Mouse (Mus musculus) limb, embryonic 12.5 days (tissue): ENCODE results near the gene Rft1. TPM values are rescaled to one million over a fixed set of nuclear protein-coding genes. Genes with fewer than 3 reads are reported as not detected.
A peak's percentile ranks its signal among the peaks of the same experiment; 100 is the strongest.
"Not testable (repeated sequence)": the region's sequence is repeated elsewhere in the genome, so short reads cannot be mapped to it uniquely, and the experiment has no call there.

Experiments
- ATAC-seq: fragments of 200-750 bp; cut with Nextera tagmentation; 2 replicates; pipeline ENCODE4 v1.8.0; 2017; ENCODE audit warnings: low read depth, moderate TSS enrichment; ENCODE audit not compliant: insufficient number of reproducible peaks, insufficient read depth, low FRiP score, low TSS enrichment
- H3K27ac ChIP-seq: fragments of 300-500 bp; sonication (generic); 2 replicates; pipeline ENCODE4 v1.5.1; 2016; ENCODE audit warnings: mild to moderate bottlenecking, moderate library complexity
- H3K27me3 ChIP-seq: fragments of 300-500 bp; sonication (generic); 2 replicates; pipeline ENCODE4 v1.6.1; 2016; ENCODE audit warnings: mild to moderate bottlenecking, moderate library complexity
- H3K36me3 ChIP-seq: fragments of 300-500 bp; sonication (generic); 2 replicates; pipeline ENCODE4 v1.6.1; 2016; ENCODE audit warnings: mild to moderate bottlenecking, moderate library complexity
- H3K4me1 ChIP-seq: fragments of 300-500 bp; sonication (generic); replicated peaks from 2 replicates; pipeline ENCODE4 v1.6.1; 2016
- H3K4me2 ChIP-seq: fragments of 300-500 bp; sonication (generic); 2 replicates; pipeline ENCODE4 v1.6.1; 2016; ENCODE audit warnings: mild to moderate bottlenecking, moderate library complexity
- H3K4me3 ChIP-seq: fragments of 300-500 bp; sonication (generic); replicated peaks from 2 replicates; pipeline ENCODE4 v1.5.1; 2016; ENCODE audit warnings: mild to moderate bottlenecking
- H3K9ac ChIP-seq: fragments of 300-500 bp; sonication (generic); replicated peaks from 2 replicates; pipeline ENCODE4 v1.6.1; 2016; ENCODE audit warnings: mild to moderate bottlenecking, moderate library complexity
- H3K9me3 ChIP-seq: fragments of 300-500 bp; sonication (generic); 2 replicates; pipeline ENCODE4 v1.6.1; 2016; ENCODE audit warnings: mild to moderate bottlenecking, moderate library complexity
- WGBS: fragments of 180-500 bp; shearing (Covaris S2); methylation state at CpG from one replicate; pipeline ENCODE4 v1.1.7; 2016; 5-methylcytosine and 5-hydroxymethylcytosine counted together
- polyA plus RNA-seq: library from polyadenylated mRNA; unstranded; fragments of >200 nt; fragmentation: Nextera tagmentation; extraction: Ambion mirVana; gene quantifications from 2 replicates; pipeline ENCODE4 v1.2.1, GENCODE M21; 2016

The Rft1 gene
- polyA plus RNA-seq, 1 experiment from 2014 or later, result 20.3 TPM

DNA sequence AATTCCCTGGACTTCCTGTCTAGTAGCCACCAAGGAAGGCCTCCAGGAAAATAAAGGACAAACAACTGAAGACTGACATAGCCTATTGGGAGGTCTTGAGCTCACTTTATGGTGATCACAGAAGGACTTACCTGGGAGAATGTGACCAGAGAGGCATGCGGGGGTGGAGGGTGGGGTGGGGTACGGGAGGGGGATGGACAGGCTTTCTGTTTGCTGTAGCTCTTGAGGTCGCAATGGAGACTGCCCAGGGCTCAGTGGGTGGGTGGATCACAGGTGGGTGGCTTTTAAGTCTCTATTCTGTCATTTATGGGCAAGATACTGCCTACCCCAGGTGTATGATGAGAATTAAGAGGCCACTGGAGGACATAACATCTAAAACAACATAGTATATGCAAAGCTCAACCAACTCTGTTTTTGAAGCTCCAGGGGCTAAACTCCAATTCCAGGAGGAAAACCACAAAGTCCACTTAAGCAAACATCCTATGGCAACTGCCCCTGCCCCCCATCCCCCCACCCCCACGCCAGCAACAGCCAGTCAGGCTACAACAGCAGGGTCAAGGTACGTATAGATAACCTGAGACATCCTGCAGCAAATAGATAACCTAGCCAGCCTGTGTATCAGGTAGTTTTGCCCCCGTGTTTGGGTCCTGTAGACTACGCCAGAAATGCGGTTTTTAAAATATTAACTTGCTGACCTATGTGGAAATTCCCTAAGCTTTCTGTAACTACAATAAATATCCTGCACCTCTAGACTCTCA, 50.1 kb downstream of the Rft1 start:
- H3K27ac ChIP-seq, result no peak overlapping the region
- H3K36me3 ChIP-seq, result no peaks in the 10 kb centered on the region
- no peak overlapping the region for H3K4me2 ChIP-seq
- H3K27me3 ChIP-seq, result no peaks in the 10 kb centered on the region; the same call in 1 of the 2 replicates
- ATAC-seq, result no peak
- H3K4me3 ChIP-seq, result no peak overlapping the region
- H3K9ac ChIP-seq, result no peak overlapping the region
- no peaks in the 10 kb centered on the region for H3K4me1 ChIP-seq
- no peaks in the 10 kb centered on the region for H3K9me3 ChIP-seq
- 78% methylated on average over 8 of the region's 8 CpGs for WGBS

DNA sequence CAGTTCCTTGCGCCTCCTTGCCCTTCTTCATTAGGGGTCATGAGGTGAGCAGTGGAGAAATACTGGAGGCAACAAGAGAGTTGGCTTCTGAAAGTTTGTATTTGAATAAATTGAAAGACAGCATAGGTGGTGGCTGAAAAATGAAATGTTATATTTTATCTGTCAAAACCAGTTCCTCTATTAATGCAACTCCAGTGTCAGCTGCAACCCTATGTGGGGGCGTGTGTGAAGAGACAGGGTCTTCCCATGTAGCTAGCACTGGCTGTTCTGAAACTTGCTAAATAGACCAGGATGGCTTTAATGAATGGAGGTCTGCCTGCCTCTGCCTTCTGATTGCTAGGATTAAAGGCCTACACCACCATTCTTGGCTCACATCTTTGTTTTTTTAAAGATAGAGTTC, 57.7 kb downstream of the Rft1 start:
- Histone ChIP-seq H3K9ac (no peak overlapping the region), H3K4me2 (no peak overlapping the region), H3K27ac (no peak overlapping the region), H3K36me3 (no peaks in the 10 kb centered on the region), H3K27me3 (peaks cover 18% of the 10 kb centered on the region), H3K4me1 (peaks cover 4% of the 10 kb centered on the region; the same call in 1 of the 2 replicates), H3K4me3 (no peak overlapping the region), H3K9me3 (no peaks in the 10 kb centered on the region)
- WGBS, result 86% methylated on average over 2 of the region's 2 CpGs
- no peak for ATAC-seq

DNA sequence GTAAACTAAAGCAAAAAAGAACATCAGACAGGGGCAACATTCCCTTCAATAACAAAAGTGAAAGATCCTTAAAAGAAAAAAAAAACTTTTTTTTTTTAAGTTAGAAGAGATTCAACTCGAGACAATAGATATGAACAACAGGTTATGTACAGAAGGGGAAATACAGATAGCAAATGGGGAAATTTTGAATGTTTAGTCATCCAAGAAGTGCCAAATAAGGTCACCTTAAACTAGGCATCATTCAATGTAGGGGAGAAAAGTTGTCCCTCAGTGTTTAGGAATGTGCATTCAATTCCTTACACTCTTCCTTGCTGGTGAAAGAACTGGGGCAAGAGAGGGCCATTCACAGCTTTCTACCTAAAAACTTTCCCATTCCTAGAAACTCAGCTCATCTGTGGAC, 59.6 kb downstream of the Rft1 start:
- H3K4me2 ChIP-seq, result no peak overlapping the region
- H3K4me3 ChIP-seq, result no peak overlapping the region
- H3K27ac ChIP-seq, result no peak overlapping the region
- H3K4me1 ChIP-seq, result peaks cover 10% of the 10 kb centered on the region; the same call in 1 of the 2 replicates
- H3K36me3 ChIP-seq, result no peaks in the 10 kb centered on the region
- no peak overlapping the region for H3K9ac ChIP-seq
- no peak for ATAC-seq
- 80% methylated on average over 1 of the region's 1 CpGs for WGBS
- H3K9me3 ChIP-seq, result no peaks in the 10 kb centered on the region
- H3K27me3 ChIP-seq, result peaks cover 18% of the 10 kb centered on the region

DNA sequence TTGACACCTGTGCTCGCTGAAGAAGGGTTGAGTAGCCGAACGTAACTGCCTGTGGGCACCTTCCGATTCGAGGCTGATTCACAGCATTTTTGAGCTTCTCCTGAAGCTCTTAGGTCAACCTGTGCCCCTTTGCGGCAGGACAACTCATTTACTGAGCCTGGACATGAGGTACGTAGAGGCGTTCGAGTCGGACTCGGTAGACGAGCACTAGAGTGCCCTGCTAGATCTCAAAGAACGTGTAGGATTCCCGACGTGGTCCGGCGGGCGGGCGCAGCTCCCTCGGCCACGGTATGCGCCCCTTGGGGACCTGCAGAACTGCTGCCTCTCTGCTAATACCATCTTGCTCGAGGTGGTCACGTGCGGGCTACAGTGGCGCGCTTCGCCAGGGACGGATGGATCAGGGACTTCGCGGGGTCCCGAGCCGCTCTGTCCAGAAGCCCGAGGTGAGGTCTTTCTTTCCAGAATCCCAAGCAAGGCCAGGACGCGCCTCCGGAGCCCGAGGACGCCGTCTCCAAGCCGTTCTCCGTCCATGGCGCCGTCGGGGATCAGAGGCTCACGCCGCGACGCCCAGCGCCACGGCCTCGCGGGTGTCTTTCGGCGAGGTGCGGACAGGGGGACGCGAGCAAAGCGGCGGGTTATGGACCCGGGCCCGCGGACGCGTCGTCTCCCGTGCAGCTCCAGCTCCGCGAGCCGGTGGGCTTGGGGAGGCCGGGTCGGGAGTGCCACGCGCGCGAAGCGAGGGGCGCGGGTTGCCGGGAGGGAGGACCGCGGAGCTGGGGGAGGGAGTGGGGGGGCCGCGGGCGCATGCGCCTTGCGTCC, 60.8 kb downstream of the Rft1 start, which contains the start of gene Sfmbt1:
Gene Sfmbt1, plus strand, starts transcription at position 51 of the 819 bp plus-strand sequence.
- Histone ChIP-seq H3K9me3 (no peaks in the 10 kb centered on the region), H3K27me3 (peaks cover 18% of the 10 kb centered on the region), H3K9ac (peak within 1 kb of the TSS; percentile 89), H3K36me3 (no peaks in the 10 kb centered on the region), H3K27ac (peak within 1 kb of the TSS; percentile 95), H3K4me1 (peaks cover 10% of the 10 kb centered on the region; the same call in 1 of the 2 replicates), H3K4me2 (peak within 1 kb of the TSS; percentile 80), H3K4me3 (peak within 1 kb of the TSS; percentile 87)
- peak; percentile 71; the same call in 1 of the 2 replicates for ATAC-seq
- 2% methylated on average over 84 of the region's 87 CpGs for WGBS

DNA sequence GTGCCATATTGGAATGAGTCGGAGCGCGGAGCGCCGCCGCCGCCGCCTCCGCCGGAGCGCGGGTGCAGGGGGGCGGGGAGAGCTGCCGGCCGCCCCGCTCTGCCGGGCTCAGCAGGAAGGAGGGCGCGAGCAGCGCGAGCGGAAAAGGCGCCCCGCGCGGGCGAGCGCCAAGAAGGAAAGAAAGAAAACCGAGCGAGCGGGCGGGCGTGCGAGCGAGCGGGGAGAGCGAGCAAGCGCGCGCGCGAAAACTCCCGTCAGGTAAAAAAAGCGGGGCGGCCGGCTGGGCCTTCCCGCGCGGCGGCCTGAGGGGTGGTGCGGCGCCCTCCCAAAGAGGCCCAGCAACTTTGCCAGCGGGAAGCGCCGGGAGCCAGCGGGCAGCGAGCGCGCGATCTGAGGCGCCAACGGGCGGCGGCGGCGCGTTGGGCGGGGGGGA, 61.5 kb downstream of the Rft1 start:
- H3K9ac ChIP-seq, result peak overlapping the region; percentile 89
- peaks cover 18% of the 10 kb centered on the region for H3K27me3 ChIP-seq
- under 1% methylated on average over 65 of the region's 68 CpGs for WGBS
- H3K9me3 ChIP-seq, result no peaks in the 10 kb centered on the region
- peak; percentile 61 for ATAC-seq
- peaks cover 10% of the 10 kb centered on the region; the same call in 1 of the 2 replicates for H3K4me1 ChIP-seq
- H3K27ac ChIP-seq, result peak overlapping the region; percentile 95
- peak overlapping the region; percentile 80 for H3K4me2 ChIP-seq
- H3K36me3 ChIP-seq, result no peaks in the 10 kb centered on the region
- peak overlapping the region; percentile 87 for H3K4me3 ChIP-seq

DNA sequence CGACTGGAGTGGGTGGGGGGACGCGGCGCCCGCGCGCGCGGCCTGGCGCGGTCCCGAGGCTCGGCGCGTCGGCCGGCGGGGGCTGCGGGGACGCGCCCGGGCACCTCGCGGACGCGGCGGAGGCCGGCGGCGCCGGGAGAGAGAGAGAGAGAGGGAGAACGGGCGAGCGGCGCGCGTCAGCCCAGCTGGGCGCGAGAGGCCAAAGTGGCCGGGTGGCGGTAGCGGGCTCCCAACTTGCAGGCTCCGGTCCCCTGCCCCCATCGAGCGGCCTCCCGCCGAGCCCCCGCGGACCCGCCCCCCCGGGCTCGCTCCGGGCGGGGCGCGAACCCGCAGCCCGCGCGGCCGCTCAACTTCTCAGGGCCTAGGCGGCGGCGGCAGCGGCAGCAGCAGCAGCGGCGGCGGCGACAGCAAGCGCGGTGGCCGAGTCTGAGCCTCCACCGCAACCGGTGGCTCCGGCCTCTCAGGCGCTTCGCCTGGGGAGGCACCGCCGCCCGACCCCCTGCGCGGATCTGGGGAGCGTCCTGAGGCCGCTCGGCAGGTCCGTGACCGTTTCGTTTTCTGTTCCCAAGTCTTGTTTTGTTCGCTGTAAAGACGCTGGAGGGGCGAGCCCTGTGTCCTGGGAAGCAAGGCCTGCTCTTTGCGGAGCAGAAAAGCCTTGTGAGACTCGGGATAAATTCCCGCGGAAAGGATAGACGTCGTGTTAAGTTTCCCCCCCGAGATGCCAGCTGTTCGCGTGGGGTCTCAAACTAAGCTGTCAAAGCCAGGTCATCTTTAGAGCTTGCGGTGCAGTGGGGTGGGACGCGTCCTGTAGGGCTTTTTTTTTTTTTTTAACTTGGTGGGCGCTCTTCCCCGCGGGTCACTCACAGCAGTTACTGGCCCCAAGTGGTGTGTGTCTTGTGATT, 62.1 kb downstream of the Rft1 start:
- Histone ChIP-seq H3K36me3 (no peaks in the 10 kb centered on the region), H3K4me3 (peak overlapping the region; percentile 87), H3K9ac (peak overlapping the region; percentile 89), H3K27ac (peak overlapping the region; percentile 95), H3K4me1 (peaks cover 10% of the 10 kb centered on the region; the same call in 1 of the 2 replicates), H3K4me2 (peak overlapping the region; percentile 80), H3K27me3 (peaks cover 18% of the 10 kb centered on the region), H3K9me3 (no peaks in the 10 kb centered on the region)
- peak; percentile 26; the same call in 1 of the 2 replicates for ATAC-seq
- under 1% methylated on average over 87 of the region's 106 CpGs for WGBS

DNA sequence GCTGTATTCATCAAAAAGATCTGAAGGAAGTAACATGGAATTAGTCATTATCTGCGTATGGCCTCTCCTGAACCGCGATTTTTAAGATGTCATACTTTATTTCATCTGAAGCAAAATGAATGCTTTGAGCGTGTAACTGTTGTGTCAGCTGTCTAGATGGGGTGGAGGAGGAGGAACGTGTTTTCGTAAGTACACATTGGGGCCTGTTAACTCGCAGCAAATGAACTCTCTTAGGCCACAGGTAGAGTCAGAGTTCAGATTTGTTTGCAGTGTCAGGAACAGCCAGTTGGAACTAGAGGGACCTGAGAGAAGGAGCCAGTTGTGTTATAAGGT, 62.8 kb downstream of the Rft1 start:
- H3K4me3 ChIP-seq, result peak overlapping the region; percentile 87
- no peak overlapping the region for H3K27ac ChIP-seq
- H3K9me3 ChIP-seq, result no peaks in the 10 kb centered on the region
- peaks cover 18% of the 10 kb centered on the region for H3K27me3 ChIP-seq
- H3K4me1 ChIP-seq, result peaks cover 10% of the 10 kb centered on the region; the same call in 1 of the 2 replicates
- H3K9ac ChIP-seq, result peak overlapping the region; percentile 89
- ATAC-seq, result no peak
- 7% methylated on average over 7 of the region's 7 CpGs for WGBS
- no peaks in the 10 kb centered on the region for H3K36me3 ChIP-seq
- H3K4me2 ChIP-seq, result peak overlapping the region; percentile 80

DNA sequence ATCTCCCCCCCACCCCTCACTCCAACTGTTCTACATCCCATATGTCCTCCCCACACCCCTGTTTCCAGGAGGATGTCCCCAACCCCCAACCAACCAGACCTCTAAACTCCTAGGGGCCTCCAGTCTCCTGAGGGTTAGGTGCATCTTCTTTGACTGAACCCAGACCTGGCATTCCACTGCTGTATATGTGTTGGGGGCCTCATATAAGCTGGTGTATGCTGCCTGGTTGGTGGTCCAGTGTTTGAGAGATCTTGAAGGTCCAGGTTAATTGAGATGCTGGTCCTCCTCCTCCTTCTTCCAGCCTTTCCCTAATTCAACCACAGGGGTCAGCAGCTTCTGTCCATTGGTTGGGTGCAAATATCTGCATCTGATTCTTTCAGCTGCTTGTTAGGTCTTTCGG, 64.5 kb downstream of the Rft1 start:
- not testable (repeated sequence) for H3K4me3 ChIP-seq, H3K9me3 ChIP-seq, H3K4me2 ChIP-seq, H3K9ac ChIP-seq, H3K4me1 ChIP-seq, ATAC-seq, H3K36me3 ChIP-seq, H3K27ac ChIP-seq
- WGBS, result 85% methylated on average over 1 of the region's 1 CpGs
- peaks cover 18% of the 10 kb centered on the region for H3K27me3 ChIP-seq

DNA sequence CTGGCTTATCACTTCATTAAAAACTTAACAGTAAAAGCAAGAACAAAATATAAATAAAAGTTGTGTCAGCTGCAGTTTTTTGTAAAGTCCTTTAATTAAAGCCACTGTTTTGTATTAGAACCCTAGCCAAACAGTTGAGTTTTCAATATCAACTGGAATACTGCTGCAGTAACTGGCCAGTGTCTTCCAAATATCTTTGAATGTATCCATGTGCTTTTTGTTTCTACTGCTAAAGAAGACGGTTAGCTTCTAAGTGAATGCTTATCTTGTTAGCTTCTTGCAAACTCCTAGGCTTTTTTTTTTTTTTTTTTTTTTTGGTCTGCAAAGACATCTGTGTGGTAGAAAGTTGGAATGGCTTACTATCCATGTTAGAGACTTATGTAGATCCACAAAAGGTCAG, 65.4 kb downstream of the Rft1 start:
- Histone ChIP-seq H3K9ac (no peak overlapping the region), H3K36me3 (no peaks in the 10 kb centered on the region), H3K4me2 (no peak overlapping the region), H3K4me1 (peaks cover 10% of the 10 kb centered on the region; the same call in 1 of the 2 replicates), H3K27ac (no peak overlapping the region), H3K9me3 (no peaks in the 10 kb centered on the region), H3K4me3 (no peak overlapping the region), H3K27me3 (peaks cover 10% of the 10 kb centered on the region)
- 82% methylated on average over 1 of the region's 1 CpGs for WGBS
- no peak for ATAC-seq

DNA sequence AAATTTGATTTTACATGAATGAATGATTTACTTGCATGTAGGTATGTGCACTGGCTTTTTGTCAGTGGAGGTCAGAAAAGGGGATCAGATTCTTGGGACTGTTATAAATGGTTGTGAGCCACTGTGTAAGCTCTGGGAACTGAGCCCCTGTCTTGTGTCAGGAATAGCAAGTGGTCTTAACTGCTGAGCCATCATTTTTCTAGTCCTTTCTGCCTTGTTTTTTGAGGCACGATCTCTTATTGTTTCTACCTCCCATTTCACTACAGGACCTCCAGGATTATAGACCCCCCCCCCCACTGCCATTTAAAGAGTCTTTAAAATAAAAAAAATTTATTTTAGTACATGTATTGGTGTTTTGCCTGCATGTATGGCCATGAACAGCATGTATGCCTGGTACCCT, 67.7 kb downstream of the Rft1 start:
- Histone ChIP-seq H3K4me2 (no peak overlapping the region), H3K36me3 (no peaks in the 10 kb centered on the region), H3K4me3 (no peak overlapping the region), H3K27ac (no peak overlapping the region), H3K9me3 (no peaks in the 10 kb centered on the region), H3K4me1 (peaks cover 6% of the 10 kb centered on the region; the same call in 1 of the 2 replicates), H3K9ac (no peak overlapping the region), H3K27me3 (no peaks in the 10 kb centered on the region)
- WGBS, result 95% methylated on average over 1 of the region's 1 CpGs
- no peak for ATAC-seq
